8 mouse cellular contexts compared by ENCODE assay signal in genomic region chr7:138840594-138841021, GRCm38 (mm10). TPM values are rescaled to one million over a fixed set of nuclear protein-coding genes. Genes with fewer than 3 reads are reported as not detected.
DNase-seq lines count a peak whose midpoint lies in the region; ATAC-seq and TF ChIP-seq lines count a peak whose summit lies in the region.

No protein-coding gene starts in this region.

- peaks cover 6% of the 10 kb centered on the region for H3K36me3 ChIP-seq in kidney, embryonic 14.5 days (ENCODE audit: control insufficient read depth, insufficient read depth, low read length)
- peaks cover 12% of the 10 kb centered on the region for H3K36me3 ChIP-seq in limb, embryonic 13.5 days
- peaks cover 11% of the 10 kb centered on the region for H3K36me3 ChIP-seq in thymus, adult 2 months (ENCODE audit: control insufficient read depth, insufficient read depth, low read length)

- 0 out of 2 replicates have a peak, but pooled peaks have one; percentile 53 for ATAC-seq in kidney, embryonic 14.5 days (ENCODE audit: low FRiP score, low TSS enrichment)
- ATAC-seq in limb, embryonic 13.5 days (ENCODE audit: low FRiP score, low read depth), result peak; percentile 68; the same call in 1 of the 2 replicates
- ATAC-seq in neutrophil, adult 5-6 weeks (ENCODE audit: extremely low read depth, insufficient number of reproducible peaks, low FRiP score, poor library complexity, severe bottlenecking), result peak; percentile 69

- peak; percentile 66 to 67 for DNase-seq in B cell, adult 2 months
- peak; percentile 75 to 84 for DNase-seq in adrenal gland, adult 18-20 months (ENCODE audit: low spot score in 2 of 2)
- DNase-seq in embryo, embryonic 11.5 days (ENCODE audit: low read depth, low spot score), result peak; percentile 79
- DNase-seq in gastrocnemius, postnatal 36 days, result peak; percentile 64 to 69
- peak; percentile 55 for DNase-seq in thymus, adult 2 months

- no peaks in the 10 kb centered on the region for H3K9me3 ChIP-seq in kidney, embryonic 14.5 days (ENCODE audit: control insufficient read depth, low read length)
- no peaks in the 10 kb centered on the region for H3K9me3 ChIP-seq in limb, embryonic 13.5 days

- no peak for TF ChIP-seq CTCF in thymus, adult 2 months (IDR thresholded peaks at IDR 0.05; ENCODE audit: borderline replicate concordance, control insufficient read depth, extremely low read depth, insufficient read depth, low read length, poor library complexity)

- no peak for TF ChIP-seq POLR2A in thymus, adult 2 months (IDR thresholded peaks at IDR 0.05; ENCODE audit: control insufficient read depth, extremely low read depth, insufficient read depth, low read length, poor library complexity)

- H3K9ac ChIP-seq in kidney, embryonic 14.5 days (ENCODE audit: low read depth, low read length), result no peak overlapping the region
- H3K9ac ChIP-seq in limb, embryonic 13.5 days, result no peak overlapping the region

- WGBS in kidney, embryonic 14.5 days, result 25% methylated on average over 4 of the region's 4 CpGs
- WGBS in limb, embryonic 13.5 days, result 25% methylated on average over 4 of the region's 4 CpGs
- 81% methylated on average over 4 of the region's 4 CpGs for WGBS in thymus, adult 2 months

- intact Hi-C loops in gastrocnemius, postnatal 36 days (cut with DNase I), result loop anchor here (1.0 kb wide), 1 partner anchor 84 kb away; no protein-coding TSS in a partner anchor

- no peaks in the 10 kb centered on the region for H3K27me3 ChIP-seq in kidney, embryonic 14.5 days (ENCODE audit: control insufficient read depth, insufficient read depth, low read length)
- H3K27me3 ChIP-seq in limb, embryonic 13.5 days, result no peaks in the 10 kb centered on the region
- no peaks in the 10 kb centered on the region for H3K27me3 ChIP-seq in thymus, adult 2 months (ENCODE audit: control insufficient read depth, insufficient read depth, low read length)

- H3K4me2 ChIP-seq in kidney, embryonic 14.5 days (replicated peaks; ENCODE audit: low read depth, low read length), result no peak overlapping the region
- peak overlapping the region; percentile 11; the same call in 1 of the 2 replicates for H3K4me2 ChIP-seq in limb, embryonic 13.5 days (replicated peaks)

- no peak overlapping the region for H3K4me3 ChIP-seq in kidney, embryonic 14.5 days (ENCODE audit: low read length)
- no peak overlapping the region for H3K4me3 ChIP-seq in limb, embryonic 13.5 days
- H3K4me3 ChIP-seq in thymus, adult 2 months (ENCODE audit: control insufficient read depth, insufficient read depth, low read length), result no peak overlapping the region

- H3K4me1 ChIP-seq in kidney, embryonic 14.5 days (ENCODE audit: control insufficient read depth, insufficient read depth, low read length), result peaks cover 9% of the 10 kb centered on the region
- peaks cover 24% of the 10 kb centered on the region for H3K4me1 ChIP-seq in limb, embryonic 13.5 days
- H3K4me1 ChIP-seq in thymus, adult 2 months (replicated peaks; ENCODE audit: control insufficient read depth, insufficient read depth, low read length), result peaks cover 5% of the 10 kb centered on the region

- H3K27ac ChIP-seq in kidney, embryonic 14.5 days (ENCODE audit: low read depth, low read length), result no peak overlapping the region
- peak overlapping the region; percentile 55; the same call in 1 of the 2 replicates for H3K27ac ChIP-seq in limb, embryonic 13.5 days
- no peak overlapping the region for H3K27ac ChIP-seq in thymus, adult 2 months (ENCODE audit: control insufficient read depth, insufficient read depth, low read length)

RNA-seq across cellular contexts. Expression of gene Ppp2r2d, which starts 5.3 kb away (rescaled TPM):
- total RNA-seq in adrenal gland, adult 18-20 months (2021), result 10 to 100 TPM; 75.1 to 76.9 TPM
- 10 to 100 TPM; 34.1 to 36.5 TPM for total RNA-seq in gastrocnemius, postnatal 36 days (2021)
- polyA plus RNA-seq in kidney, embryonic 14.5 days (2014; fragmentation: Nextera tagmentation; extraction: Ambion mirVana), result 40.8 and 48.5 TPM in 2 replicates
- polyA plus RNA-seq in limb, embryonic 13.5 days (2015; fragmentation: Nextera tagmentation; extraction: Ambion mirVana), result 39.7 and 48.1 TPM in 2 replicates
- 48.0 and 58.1 TPM in 2 replicates for total RNA-seq in neutrophil, adult 5-6 weeks (2017)
- polyA plus RNA-seq in thymus, adult 2 months (2012; rRNA removed), result 27.6 and 29.0 TPM in 2 replicates

RNA-seq across cellular contexts. Expression of gene Mapk1ip1, which starts 5.5 kb away (rescaled TPM):
- 10 to 100 TPM; 18.7 to 25.4 TPM for total RNA-seq in adrenal gland, adult 18-20 months (2021)
- 10 to 100 TPM; 18.8 to 27.0 TPM for total RNA-seq in gastrocnemius, postnatal 36 days (2021)
- 12.7 and 15.5 TPM in 2 replicates for polyA plus RNA-seq in kidney, embryonic 14.5 days (2014; fragmentation: Nextera tagmentation; extraction: Ambion mirVana)
- 14.3 TPM in 2 replicates for polyA plus RNA-seq in limb, embryonic 13.5 days (2015; fragmentation: Nextera tagmentation; extraction: Ambion mirVana)
- 41.7 and 49.3 TPM in 2 replicates for total RNA-seq in neutrophil, adult 5-6 weeks (2017)
- polyA plus RNA-seq in thymus, adult 2 months (2012; rRNA removed), result 92.4 and 103 TPM in 2 replicates
